Mouse (Mus musculus): Measurements from ENCODE around the gene Kif1c. TPM values are rescaled to one million over a fixed set of nuclear protein-coding genes. Genes with fewer than 3 reads are reported as not detected.

Kif1c gene
- total RNA-seq, 1 experiment from 2014 or later = 173 TPM

Small RNAs within 50 kb of the gene (microRNA-seq; reads per million reads assigned to microRNA genes)
- gene Gm22760 = 0 reads per million in 2 experiments
- gene Mir6925 = 0.36 to 0.69 reads per million in 2 experiments

Other genes with a start within 250 kb of the Kif1c start
- gene Med11, start 248.6 kb upstream of the Kif1c start, total RNA-seq (2021) = 23.0 and 25.4 TPM in 2 replicates
- gene Zmynd15, start 241.1 kb upstream of the Kif1c start, total RNA-seq (2021) = 1.5 and 1.8 TPM in 2 replicates
- 5.5 and 7.1 TPM in 2 replicates for gene Cxcl16, start 240.6 kb upstream of the Kif1c start, total RNA-seq (2021)
- not detected in 2 replicates for gene Tm4sf5, start 195.3 kb upstream of the Kif1c start, total RNA-seq (2021)
- gene Vmo1, start 185.9 kb upstream of the Kif1c start, total RNA-seq (2021) = not detected in 2 replicates
- gene Gltpd2, start 181.4 kb upstream of the Kif1c start, total RNA-seq (2021) = 1.2 TPM in 1 of 2 replicates, not detected in the other
- gene Psmb6, start 175.2 kb upstream of the Kif1c start, total RNA-seq (2021) = 254 and 270 TPM in 2 replicates
- not detected in 2 replicates for gene Gm40193, start 167.6 kb upstream of the Kif1c start, total RNA-seq (2021)
- gene Pld2, start 160.5 kb upstream of the Kif1c start, total RNA-seq (2021) = 8.7 and 14.5 TPM in 2 replicates
- gene Mink1, start 137.7 kb upstream of the Kif1c start, total RNA-seq (2021) = 45.7 and 58.9 TPM in 2 replicates
- gene 4930544D05Rik, start 84.7 kb upstream of the Kif1c start, total RNA-seq (2021) = not detected in 2 replicates
- gene Chrne, start 81.3 kb upstream of the Kif1c start, total RNA-seq (2021) = not detected in 2 replicates
- not detected in 2 replicates for gene Gp1ba, start 61.4 kb upstream of the Kif1c start, total RNA-seq (2021)
- 92.7 and 106 TPM in 2 replicates for gene Rnf167, start 53.3 kb upstream of the Kif1c start, total RNA-seq (2021)
- 122 and 146 TPM in 2 replicates for gene Slc25a11, start 53.1 kb upstream of the Kif1c start, total RNA-seq (2021)
- gene Pfn1, start 45.9 kb upstream of the Kif1c start, total RNA-seq (2021) = 922 and 959 TPM in 2 replicates
- gene Eno3, start 43.3 kb upstream of the Kif1c start, total RNA-seq (2021) = 17.9 and 28.3 TPM in 2 replicates
- gene Spag7, start 31.1 kb upstream of the Kif1c start, total RNA-seq (2021) = 88.3 and 97.4 TPM in 2 replicates
- 50.2 and 51.3 TPM in 2 replicates for gene Camta2, start 12.4 kb upstream of the Kif1c start, total RNA-seq (2021)
- gene Inca1, start 393 bp upstream of the Kif1c start, total RNA-seq (2021) = 9.1 and 12.2 TPM in 2 replicates
- 10.8 and 13.4 TPM in 2 replicates for gene Zfp3, start 63.7 kb downstream of the Kif1c start, total RNA-seq (2021)
- gene Scimp, start 112.0 kb downstream of the Kif1c start, total RNA-seq (2021) = 0.79 and 0.90 TPM in 2 replicates
- 166 and 181 TPM in 2 replicates for gene Rabep1, start 144.2 kb downstream of the Kif1c start, total RNA-seq (2021)